Mouse (Mus musculus) embryonic facial prominence, embryonic 14.5 days (tissue): ENCODE results near the gene Lamc2. TPM values are rescaled to one million over a fixed set of nuclear protein-coding genes. Genes with fewer than 3 reads are reported as not detected.

Experiments
- ATAC-seq: fragments of 200-750 bp; cut with Nextera tagmentation; 2 replicates; pipeline ENCODE4 v1.8.0; 2017; ENCODE audit warnings: low read depth, moderate number of reproducible peaks, moderate TSS enrichment
- DNase-seq: peaks from one replicate; pipeline ENCODE4 v3.0.0-alpha.2; 2015; ENCODE audit warnings: low spot score
- H3K27ac ChIP-seq: fragments of 300-500 bp; sonication (generic); replicated peaks from 2 replicates; pipeline ENCODE4 v1.5.1; 2014; ENCODE audit warnings: low read depth, mild to moderate bottlenecking, low read length, moderate library complexity
- H3K27me3 ChIP-seq: fragments of 300-500 bp; sonication (generic); replicated peaks from 2 replicates; pipeline ENCODE4 v1.6.1; 2014; ENCODE audit warnings: low read length; ENCODE audit not compliant: control insufficient read depth, insufficient read depth
- H3K36me3 ChIP-seq: fragments of 300-500 bp; sonication (generic); 2 replicates; pipeline ENCODE4 v1.6.1; 2014; ENCODE audit warnings: low read length, mixed read lengths; ENCODE audit not compliant: control insufficient read depth, insufficient read depth
- H3K4me1 ChIP-seq: fragments of 300-500 bp; sonication (generic); 2 replicates; pipeline ENCODE4 v1.6.1; 2014; ENCODE audit warnings: antibody characterized with exemption, low read length; ENCODE audit not compliant: control insufficient read depth, insufficient read depth
- H3K4me2 ChIP-seq: fragments of 300-500 bp; sonication (generic); 2 replicates; pipeline ENCODE4 v1.6.1; 2014; ENCODE audit warnings: low read depth, mild to moderate bottlenecking, low read length, moderate library complexity, mixed read lengths
- H3K4me3 ChIP-seq: fragments of 300-500 bp; sonication (generic); 2 replicates; pipeline ENCODE4 v1.5.1; 2014; ENCODE audit warnings: low read depth, mild to moderate bottlenecking, low read length
- H3K9ac ChIP-seq: fragments of 300-500 bp; sonication (generic); 2 replicates; pipeline ENCODE4 v1.6.1; 2014; ENCODE audit warnings: low read depth, mild to moderate bottlenecking, low read length, moderate library complexity, mixed read lengths
- H3K9me3 ChIP-seq: fragments of 300-500 bp; sonication (generic); 2 replicates; pipeline ENCODE4 v1.6.1; 2016; ENCODE audit warnings: low read length; ENCODE audit not compliant: control insufficient read depth
- WGBS: fragments of 180-500 bp; shearing (Covaris S2); extraction: QIAGEN DNeasy Blood & Tissue Kit; methylation state at CpG from one replicate; pipeline ENCODE4 v1.1.7; 2014; 5-methylcytosine and 5-hydroxymethylcytosine counted together
- polyA plus RNA-seq: library from polyadenylated mRNA; unstranded; fragments of >200 nt; fragmentation: Nextera tagmentation; extraction: Ambion mirVana; gene quantifications from 2 replicates; pipeline ENCODE4 v1.2.1, GENCODE M21; 2014

Gene Lamc2
- polyA plus RNA-seq, 1 experiment from 2014 or later: 12.4 TPM

- no peak for DNase-seq
- Histone ChIP-seq H3K27me3 (no peaks in the 10 kb centered on the region), H3K9me3 (no peaks in the 10 kb centered on the region), H3K27ac (no peak overlapping the region), H3K4me3 (no peak overlapping the region), H3K4me2 (no peak overlapping the region), H3K36me3 (no peaks in the 10 kb centered on the region), H3K9ac (no peak overlapping the region), H3K4me1 (no peaks in the 10 kb centered on the region)
- ATAC-seq: no peak
- WGBS: 70% methylated on average over 8 of the region's 8 CpGs
Measured at GRCm38 (mm10) chr1:153128780-153129179, 57.5 kb downstream of the Lamc2 start.

GRCm38 (mm10) chr1:153127622-153128021, 58.6 kb downstream of the Lamc2 start:
- DNase-seq (no peak), ATAC-seq (no peak)
- H3K36me3 ChIP-seq: no peaks in the 10 kb centered on the region
- no peak overlapping the region for H3K27ac ChIP-seq
- H3K9me3 ChIP-seq: no peaks in the 10 kb centered on the region
- WGBS: 78% methylated on average over 4 of the region's 4 CpGs
- no peaks in the 10 kb centered on the region for H3K27me3 ChIP-seq
- no peak overlapping the region for H3K4me3 ChIP-seq
- no peak overlapping the region for H3K4me2 ChIP-seq
- H3K9ac ChIP-seq: no peak overlapping the region
- H3K4me1 ChIP-seq: no peaks in the 10 kb centered on the region

GRCm38 (mm10) chr1:153126491-153127381, 59.5 kb downstream of the Lamc2 start:
- H3K36me3 ChIP-seq: no peaks in the 10 kb centered on the region
- H3K4me1 ChIP-seq: no peaks in the 10 kb centered on the region
- no peak overlapping the region for H3K27ac ChIP-seq
- ATAC-seq (peak; percentile 75; the same call in 1 of the 2 replicates), DNase-seq (peak; percentile 67)
- H3K4me2 ChIP-seq: no peak overlapping the region
- H3K27me3 ChIP-seq: no peaks in the 10 kb centered on the region
- WGBS: 78% methylated on average over 15 of the region's 15 CpGs
- no peak overlapping the region for H3K4me3 ChIP-seq
- no peaks in the 10 kb centered on the region for H3K9me3 ChIP-seq
- no peak overlapping the region for H3K9ac ChIP-seq

GRCm38 (mm10) chr1:153125287-153126275, 60.7 kb downstream of the Lamc2 start:
- peak; percentile 4; the same call in 1 of the 2 replicates for ATAC-seq
- no peak for DNase-seq
- H3K4me1 ChIP-seq: no peaks in the 10 kb centered on the region
- no peaks in the 10 kb centered on the region for H3K9me3 ChIP-seq
- no peak overlapping the region for H3K27ac ChIP-seq
- H3K9ac ChIP-seq: no peak overlapping the region
- H3K27me3 ChIP-seq: no peaks in the 10 kb centered on the region
- H3K4me2 ChIP-seq: no peak overlapping the region
- H3K36me3 ChIP-seq: no peaks in the 10 kb centered on the region
- 73% methylated on average over 8 of the region's 8 CpGs for WGBS
- no peak overlapping the region for H3K4me3 ChIP-seq

GRCm38 (mm10) chr1:153124502-153124901, 61.7 kb downstream of the Lamc2 start:
- DNase-seq: no peak
- Histone ChIP-seq H3K9me3 (no peaks in the 10 kb centered on the region), H3K36me3 (no peaks in the 10 kb centered on the region), H3K4me3 (no peak overlapping the region), H3K27ac (no peak overlapping the region), H3K9ac (no peak overlapping the region), H3K4me1 (no peaks in the 10 kb centered on the region), H3K27me3 (no peaks in the 10 kb centered on the region), H3K4me2 (no peak overlapping the region)
- WGBS: 64% methylated on average over 5 of the region's 5 CpGs
- ATAC-seq: 0 out of 2 replicates have a peak, but pooled peaks have one; percentile 24

GRCm38 (mm10) chr1:153122764-153123163, 63.5 kb downstream of the Lamc2 start:
- no peaks in the 10 kb centered on the region for H3K36me3 ChIP-seq
- ATAC-seq (no peak), DNase-seq (no peak)
- no peak overlapping the region for H3K9ac ChIP-seq
- H3K9me3 ChIP-seq: no peaks in the 10 kb centered on the region
- no peaks in the 10 kb centered on the region for H3K4me1 ChIP-seq
- H3K27ac ChIP-seq: no peak overlapping the region
- H3K4me3 ChIP-seq: no peak overlapping the region
- no peak overlapping the region for H3K4me2 ChIP-seq
- no peaks in the 10 kb centered on the region for H3K27me3 ChIP-seq
- WGBS: 82% methylated on average over 4 of the region's 4 CpGs

- ATAC-seq (no peak), DNase-seq (no peak)
- Histone ChIP-seq H3K9ac (no peak overlapping the region), H3K4me1 (no peaks in the 10 kb centered on the region), H3K9me3 (no peaks in the 10 kb centered on the region), H3K36me3 (no peaks in the 10 kb centered on the region), H3K27ac (no peak overlapping the region), H3K27me3 (no peaks in the 10 kb centered on the region), H3K4me2 (no peak overlapping the region), H3K4me3 (no peak overlapping the region)
- 76% methylated on average over 5 of the region's 5 CpGs for WGBS
Measured at GRCm38 (mm10) chr1:153121320-153121719, 64.9 kb downstream of the Lamc2 start.

- H3K4me2 ChIP-seq: no peak overlapping the region
- H3K36me3 ChIP-seq: no peaks in the 10 kb centered on the region
- 60% methylated on average over 6 of the region's 6 CpGs for WGBS
- no peaks in the 10 kb centered on the region for H3K9me3 ChIP-seq
- no peak overlapping the region for H3K27ac ChIP-seq
- no peak overlapping the region for H3K4me3 ChIP-seq
- H3K27me3 ChIP-seq: no peaks in the 10 kb centered on the region
- H3K9ac ChIP-seq: no peak overlapping the region
- ATAC-seq (no peak), DNase-seq (no peak)
- no peaks in the 10 kb centered on the region for H3K4me1 ChIP-seq
Measured at GRCm38 (mm10) chr1:153120544-153120943, 65.7 kb downstream of the Lamc2 start.
